Mouse (Mus musculus) testis, adult 2 months (tissue): ENCODE data around the gene Slc35d1. TPM values are rescaled to one million over a fixed set of nuclear protein-coding genes. Genes with fewer than 3 reads are reported as not detected.

ENCODE experiments used
- H3K27ac ChIP-seq: fragments of 200-500 bp; 2 replicates; pipeline ENCODE4 v1.5.1; 2012; ENCODE audit warnings: low read depth, low read length; ENCODE audit not compliant: control insufficient read depth, insufficient read depth
- H3K27me3 ChIP-seq: fragments of 200-500 bp; 2 replicates; pipeline ENCODE4 v1.6.1; 2012; ENCODE audit warnings: mild to moderate bottlenecking, low read length, moderate library complexity; ENCODE audit not compliant: control insufficient read depth, insufficient read depth
- H3K36me3 ChIP-seq: fragments of 200-500 bp; 2 replicates; pipeline ENCODE4 v1.6.1; 2012; ENCODE audit warnings: mild to moderate bottlenecking, low read length; ENCODE audit not compliant: control insufficient read depth, insufficient read depth
- H3K4me1 ChIP-seq: fragments of 200-500 bp; 2 replicates; pipeline ENCODE4 v1.6.1; 2012; ENCODE audit warnings: low read length; ENCODE audit not compliant: control insufficient read depth, insufficient read depth
- H3K4me3 ChIP-seq: fragments of 200-500 bp; 2 replicates; pipeline ENCODE4 v1.5.1; 2012; ENCODE audit warnings: low read depth, mild to moderate bottlenecking, low read length, moderate library complexity, mixed read lengths; ENCODE audit not compliant: control insufficient read depth
- CTCF ChIP-seq: fragments of 200-500 bp; IDR thresholded peaks from 2 replicates; pipeline ENCODE4 v1.5.1; 2012; ENCODE audit warnings: low read depth, mild to moderate bottlenecking, inconsistent platforms, low read length, moderate library complexity; ENCODE audit not compliant: control insufficient read depth, insufficient read depth, insufficient replicate concordance
- POLR2A ChIP-seq: fragments of 200-500 bp; IDR thresholded peaks from 2 replicates; pipeline ENCODE4 v1.6.1; 2012; ENCODE audit warnings: low read depth, mild to moderate bottlenecking, inconsistent platforms, low read length, moderate library complexity; ENCODE audit not compliant: control insufficient read depth
- polyA plus RNA-seq: library from polyadenylated mRNA; depleted of rRNA; stranded (reverse); fragments of >200 nt; gene quantifications from 2 replicates; pipeline ENCODE4 v1.2.3, GENCODE M21; 2012; rRNA removed

The Slc35d1 gene
- polyA plus RNA-seq, 1 experiment = 5.5 TPM

DNA sequence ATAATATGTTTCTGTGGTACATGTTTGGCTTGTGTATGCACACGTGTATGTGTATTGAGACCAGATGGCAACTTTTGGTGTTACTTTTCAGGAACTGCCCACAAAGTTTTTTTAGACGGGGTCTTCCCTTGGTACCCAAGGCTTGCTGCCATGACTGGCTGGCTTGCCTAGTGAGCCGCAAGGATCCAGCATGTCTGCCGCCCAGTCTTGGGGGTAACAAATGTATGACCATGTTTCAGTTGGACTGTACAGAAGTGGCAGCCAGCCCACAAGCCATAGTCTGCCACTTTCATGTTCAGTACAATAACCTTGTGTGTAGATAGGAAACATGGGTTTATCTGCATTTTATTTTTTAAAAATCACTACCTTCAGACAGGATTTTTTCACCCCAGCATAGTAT lies 56.2 kb downstream of the Slc35d1 start:
- H3K4me1 ChIP-seq = no peaks in the 10 kb centered on the region
- TF ChIP-seq CTCF (no peak), POLR2A (no peak)
- H3K27ac ChIP-seq = no peak overlapping the region
- H3K4me3 ChIP-seq = no peak overlapping the region
- H3K27me3 ChIP-seq = no peaks in the 10 kb centered on the region
- no peaks in the 10 kb centered on the region; the same call in none of the 2 replicates for H3K36me3 ChIP-seq

- Histone ChIP-seq H3K27ac (no peak overlapping the region), H3K4me3 (no peak overlapping the region), H3K27me3 (no peaks in the 10 kb centered on the region), H3K36me3 (peaks cover 5% of the 10 kb centered on the region), H3K4me1 (no peaks in the 10 kb centered on the region)
- TF ChIP-seq CTCF = no peak
- TF ChIP-seq POLR2A = no peak
Observed at GRCm38 (mm10) chr4:103151946-103152345, 63.0 kb downstream of the Slc35d1 start.

DNA sequence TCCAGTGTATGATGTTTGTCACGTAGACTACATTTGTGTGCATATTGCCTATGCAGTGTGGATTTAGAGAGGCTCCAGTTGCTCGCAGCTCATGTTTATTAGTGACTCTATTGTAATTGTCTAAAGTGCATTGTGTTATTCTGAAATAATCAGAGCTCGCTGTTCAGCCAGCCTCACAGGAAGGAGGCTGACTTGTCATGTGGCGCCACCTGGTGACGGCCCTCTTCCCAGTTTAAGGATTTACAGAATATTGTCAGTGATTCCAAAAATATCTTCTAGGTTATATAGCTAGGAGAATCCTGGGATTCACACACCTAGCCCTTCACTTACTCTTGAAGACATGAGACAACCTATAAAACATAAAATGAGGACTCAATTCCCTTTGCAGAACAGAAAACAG lies 68.6 kb downstream of the Slc35d1 start:
- Histone ChIP-seq H3K4me1 (no peaks in the 10 kb centered on the region), H3K36me3 (peaks cover 7% of the 10 kb centered on the region), H3K27ac (no peak overlapping the region), H3K4me3 (no peak overlapping the region), H3K27me3 (no peaks in the 10 kb centered on the region)
- TF ChIP-seq CTCF = peak; percentile 57; the same call in 1 of the 2 replicates
- no peak for TF ChIP-seq POLR2A

DNA sequence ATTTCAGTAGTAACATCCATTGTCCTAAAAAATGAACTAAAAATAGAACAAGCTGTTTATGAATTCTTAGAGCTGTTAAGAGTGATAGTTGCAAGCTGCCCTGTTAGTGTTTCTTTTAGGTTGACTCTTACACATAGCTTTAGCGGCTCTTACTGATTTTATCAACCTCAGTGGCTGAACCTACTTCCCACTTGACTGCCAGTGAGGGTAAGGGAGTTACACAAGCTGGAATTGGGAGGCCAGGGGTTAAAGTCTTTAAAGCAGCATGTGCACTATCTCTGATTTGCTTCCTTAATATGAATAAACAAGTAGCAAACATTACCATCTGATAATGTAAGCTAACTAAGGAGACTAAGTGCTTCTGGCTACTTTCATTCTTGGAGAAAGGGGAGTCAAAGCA lies 78.0 kb downstream of the Slc35d1 start:
- Histone ChIP-seq H3K4me3 (no peak overlapping the region), H3K4me1 (no peaks in the 10 kb centered on the region), H3K27ac (no peak overlapping the region), H3K36me3 (no peaks in the 10 kb centered on the region), H3K27me3 (no peaks in the 10 kb centered on the region)
- no peak for TF ChIP-seq POLR2A
- no peak for TF ChIP-seq CTCF

DNA sequence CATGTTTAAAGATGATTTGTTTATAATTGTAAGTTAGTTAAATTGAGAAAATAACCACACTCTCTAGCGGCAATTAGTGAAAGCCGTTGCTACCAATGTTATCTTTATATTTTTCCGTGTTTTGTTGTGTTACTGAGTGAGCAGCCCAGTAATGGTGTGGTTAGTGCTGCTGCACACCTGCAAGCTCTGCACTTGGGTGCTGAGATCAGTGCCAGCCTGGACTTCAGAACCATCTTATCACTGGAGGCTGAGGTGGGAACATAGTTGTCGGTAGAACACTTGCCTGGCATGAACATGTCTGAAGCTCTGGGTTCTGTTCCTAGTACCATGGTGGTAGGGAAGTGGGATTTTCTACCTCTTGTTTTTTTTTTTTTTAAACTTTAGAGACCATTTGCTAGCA lies 88.4 kb downstream of the Slc35d1 start:
- TF ChIP-seq CTCF (no peak), POLR2A (no peak)
- H3K27me3 ChIP-seq = no peaks in the 10 kb centered on the region
- no peak overlapping the region for H3K4me3 ChIP-seq
- H3K27ac ChIP-seq = no peak overlapping the region
- H3K36me3 ChIP-seq = no peaks in the 10 kb centered on the region
- H3K4me1 ChIP-seq = no peaks in the 10 kb centered on the region

DNA sequence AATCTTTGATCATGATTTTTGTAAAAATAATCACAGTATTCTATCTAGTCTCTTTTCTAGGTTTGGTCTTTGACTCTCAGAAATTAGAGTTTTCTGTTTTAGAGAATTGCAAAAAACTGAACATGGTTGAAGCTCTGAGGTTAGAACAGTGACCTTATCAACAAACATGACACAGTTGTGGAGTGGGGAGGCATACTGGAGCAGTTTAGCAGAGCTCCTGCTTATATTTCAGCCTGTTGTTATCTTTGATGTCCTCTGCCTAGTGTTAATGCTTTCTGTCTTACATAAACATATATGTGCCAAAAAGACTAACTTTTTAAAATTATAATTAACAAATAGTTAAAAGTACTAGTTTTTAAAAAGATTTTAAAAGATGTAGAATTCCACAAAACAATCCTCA lies 91.4 kb downstream of the Slc35d1 start:
- Histone ChIP-seq H3K4me1 (no peaks in the 10 kb centered on the region), H3K27ac (no peak overlapping the region), H3K4me3 (no peak overlapping the region), H3K27me3 (no peaks in the 10 kb centered on the region), H3K36me3 (no peaks in the 10 kb centered on the region)
- TF ChIP-seq POLR2A (no peak), CTCF (no peak)

DNA sequence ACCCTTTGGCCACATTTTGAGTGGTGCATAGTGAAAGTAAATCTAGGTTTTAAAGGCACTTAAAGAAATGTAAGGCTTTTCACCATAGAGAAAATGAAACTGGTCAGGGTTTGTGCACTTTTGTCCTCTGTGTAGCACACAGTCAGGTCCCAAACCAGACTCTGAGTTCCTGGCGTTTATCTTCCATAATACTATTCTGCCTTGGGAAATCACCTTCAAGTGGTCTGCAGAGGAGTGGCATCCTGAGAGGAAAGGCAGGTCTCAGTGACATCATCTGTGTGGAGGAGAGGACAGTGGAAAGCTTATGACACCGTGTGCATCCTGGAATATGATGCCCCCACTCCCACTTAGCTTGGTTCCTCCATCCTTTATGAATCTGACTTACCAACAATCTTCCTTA lies 91.9 kb downstream of the Slc35d1 start:
- Histone ChIP-seq H3K4me1 (no peaks in the 10 kb centered on the region), H3K4me3 (no peak overlapping the region), H3K36me3 (no peaks in the 10 kb centered on the region), H3K27ac (no peak overlapping the region), H3K27me3 (no peaks in the 10 kb centered on the region)
- TF ChIP-seq CTCF = no peak
- no peak for TF ChIP-seq POLR2A

GRCm38 (mm10) chr4:103120874-103121389 lies 94.0 kb downstream of the Slc35d1 start:
- Histone ChIP-seq H3K27ac (no peak overlapping the region), H3K4me1 (no peaks in the 10 kb centered on the region), H3K27me3 (no peaks in the 10 kb centered on the region), H3K4me3 (no peak overlapping the region), H3K36me3 (no peaks in the 10 kb centered on the region)
- TF ChIP-seq POLR2A (no peak), CTCF (no peak)

Other genes starting within 250 kb of the Slc35d1 start
- 334 and 417 TPM in 2 replicates for gene Tctex1d1, start 236.6 kb downstream of the Slc35d1 start, polyA plus RNA-seq
- gene Insl5, start 188.3 kb downstream of the Slc35d1 start, polyA plus RNA-seq = 2.4 and 3.0 TPM in 2 replicates
- 14.3 and 15.8 TPM in 2 replicates for gene Mier1, start 100.8 kb downstream of the Slc35d1 start, polyA plus RNA-seq
- gene Wdr78, start 100.6 kb downstream of the Slc35d1 start, polyA plus RNA-seq = 21.7 and 25.2 TPM in 2 replicates
- gene 4921539E11Rik, start 75.7 kb upstream of the Slc35d1 start, polyA plus RNA-seq = 21.2 and 25.5 TPM in 2 replicates
- 1.9 and 2.3 TPM in 2 replicates for gene Oma1, start 98.6 kb upstream of the Slc35d1 start, polyA plus RNA-seq